Mouse (Mus musculus): ENCODE results near the gene Zfp97.
"Not testable (repeated sequence)": the region's sequence is repeated elsewhere in the genome, so short reads cannot be mapped to it uniquely, and the experiment has no call there.

The Zfp97 gene

GRCm38 (mm10) chr17:17120830-17121502 is at the start of gene Zfp97:
Gene Zfp97, plus strand, starts transcription at chr17:17121415.
- not testable (repeated sequence) for DNase-seq

DNA sequence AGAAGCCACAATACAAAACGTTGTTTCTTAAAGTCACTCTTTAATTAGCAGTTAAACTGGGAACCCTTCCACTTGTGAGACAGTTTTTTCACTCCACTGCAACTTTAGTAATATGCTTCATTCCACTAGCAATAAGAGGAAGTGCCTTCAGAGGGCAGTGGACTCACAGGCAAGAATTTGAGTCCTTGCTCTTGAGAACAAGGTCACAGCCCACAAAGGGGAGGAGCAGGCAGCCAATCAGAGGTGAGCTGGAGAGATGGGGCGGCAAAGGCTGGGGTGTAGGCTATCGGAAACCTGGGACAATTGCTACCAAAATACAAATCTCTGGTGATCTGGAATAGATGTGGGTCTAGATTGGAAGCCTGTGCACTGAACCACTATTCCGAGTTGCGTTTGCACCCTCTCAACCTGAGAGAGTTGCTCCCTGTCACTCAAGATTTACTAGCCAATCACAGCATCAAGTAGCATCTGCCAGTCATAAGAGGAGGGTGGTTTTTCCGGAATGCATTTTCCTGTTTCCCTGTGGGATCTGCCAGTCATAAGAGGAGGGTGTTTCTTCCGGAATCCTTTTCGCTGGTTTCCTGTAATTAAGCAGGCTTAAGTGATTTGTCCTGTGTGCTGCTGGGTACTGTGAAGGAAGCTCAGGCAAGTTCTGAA is 57.7 kb downstream of the Zfp97 start:
- DNase-seq: not testable (repeated sequence)

- DNase-seq: not testable (repeated sequence)
Observed at GRCm38 (mm10) chr17:17194761-17195160, 73.5 kb downstream of the Zfp97 start.

DNA sequence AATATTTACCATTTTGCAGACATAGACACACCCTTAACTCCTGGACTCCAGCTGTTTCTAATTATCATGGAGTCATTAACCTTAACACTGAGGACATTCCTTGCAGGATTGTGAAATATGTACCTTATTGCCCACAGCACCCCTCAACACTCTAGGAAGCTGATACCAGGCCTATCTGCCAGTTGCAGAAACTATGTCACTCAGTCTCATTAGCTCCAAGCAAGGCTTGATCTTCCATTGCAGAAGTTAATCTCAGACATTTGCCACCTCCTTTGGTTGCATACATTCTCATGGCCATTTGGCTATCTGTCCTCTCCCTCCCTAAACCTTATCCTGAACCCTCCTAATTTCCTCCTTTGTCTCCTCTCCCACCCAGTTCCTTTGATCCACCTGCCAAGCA is 74.0 kb downstream of the Zfp97 start:
- no peak for DNase-seq

- DNase-seq: not testable (repeated sequence)
Observed at GRCm38 (mm10) chr17:17196111-17196510, 74.9 kb downstream of the Zfp97 start.

Measured in thymus, postnatal 36 days (tissue).